Mouse (Mus musculus): ENCODE data around the gene Scaf1.

DNA sequence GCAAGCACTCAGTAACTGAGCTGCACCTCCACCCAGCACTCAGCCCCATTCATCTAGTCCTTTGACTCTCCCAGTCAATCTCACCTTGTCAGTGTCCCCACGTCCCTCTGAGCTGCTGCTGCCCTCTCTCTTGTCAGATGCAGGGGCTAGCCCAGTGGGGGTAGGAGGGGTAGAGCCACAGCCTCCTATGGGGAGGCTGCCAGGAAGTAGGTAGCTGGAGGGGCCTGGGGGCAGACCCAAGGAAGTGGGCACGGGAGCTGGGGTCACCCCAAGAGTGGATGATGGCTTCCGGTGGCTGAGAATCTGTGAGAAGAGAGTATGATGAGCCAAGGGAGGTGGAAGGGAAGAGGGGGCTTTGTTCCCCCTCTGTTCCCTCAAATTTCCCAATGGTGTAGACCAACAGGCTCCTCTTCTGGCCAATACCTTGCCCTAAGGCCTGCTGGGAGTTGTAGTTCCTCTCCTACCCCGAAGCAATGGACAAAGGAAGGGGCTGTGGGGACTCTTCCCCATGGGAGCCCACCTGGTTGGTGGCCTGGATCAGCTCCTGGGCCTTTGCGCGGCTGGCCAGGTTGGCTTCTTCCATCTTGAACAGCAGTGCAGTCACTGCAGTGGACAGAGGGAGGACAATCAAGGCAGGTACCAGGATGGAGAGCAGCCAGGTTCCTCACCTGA lies 10.7 kb downstream of the Scaf1 start:
- TF ChIP-seq CTCF (IDR thresholded peaks at IDR 0.05; ENCODE audit: control insufficient read depth, insufficient read depth, insufficient replicate concordance, low read depth, low read length) (no peak), POLR2A (IDR thresholded peaks at IDR 0.05; ENCODE audit: control insufficient read depth, low read depth, low read length) (no peak)

All from testis, adult 2 months (tissue).